Mouse (Mus musculus): ENCODE results near the gene Tmcc3. TPM values are rescaled to one million over a fixed set of nuclear protein-coding genes. Genes with fewer than 3 reads are reported as not detected.
A peak's percentile ranks its signal among the peaks of the same experiment; 100 is the strongest.

Gene Tmcc3
- polyA plus RNA-seq, 1 experiment from 2014 or later = 7.2 TPM

- no peaks in the 10 kb centered on the region for H3K9me3 ChIP-seq
- H3K27ac ChIP-seq = peak overlapping the region; percentile 17; the same call in 1 of the 2 replicates
- no peaks in the 10 kb centered on the region for H3K36me3 ChIP-seq
- peaks cover 7% of the 10 kb centered on the region; the same call in 1 of the 2 replicates for H3K4me1 ChIP-seq
- H3K9ac ChIP-seq = no peak overlapping the region
- H3K4me2 ChIP-seq (replicated peaks) = no peak overlapping the region
- no peaks in the 10 kb centered on the region for H3K27me3 ChIP-seq
- no peak overlapping the region for H3K4me3 ChIP-seq
- no peak for ATAC-seq (ENCODE audit: insufficient number of reproducible peaks, insufficient read depth, low FRiP score, low TSS enrichment)
- WGBS = 34% methylated on average over 7 of the region's 7 CpGs
Measured at GRCm38 (mm10) chr10:94565410-94566221, 253.9 kb downstream of the Tmcc3 start.

DNA sequence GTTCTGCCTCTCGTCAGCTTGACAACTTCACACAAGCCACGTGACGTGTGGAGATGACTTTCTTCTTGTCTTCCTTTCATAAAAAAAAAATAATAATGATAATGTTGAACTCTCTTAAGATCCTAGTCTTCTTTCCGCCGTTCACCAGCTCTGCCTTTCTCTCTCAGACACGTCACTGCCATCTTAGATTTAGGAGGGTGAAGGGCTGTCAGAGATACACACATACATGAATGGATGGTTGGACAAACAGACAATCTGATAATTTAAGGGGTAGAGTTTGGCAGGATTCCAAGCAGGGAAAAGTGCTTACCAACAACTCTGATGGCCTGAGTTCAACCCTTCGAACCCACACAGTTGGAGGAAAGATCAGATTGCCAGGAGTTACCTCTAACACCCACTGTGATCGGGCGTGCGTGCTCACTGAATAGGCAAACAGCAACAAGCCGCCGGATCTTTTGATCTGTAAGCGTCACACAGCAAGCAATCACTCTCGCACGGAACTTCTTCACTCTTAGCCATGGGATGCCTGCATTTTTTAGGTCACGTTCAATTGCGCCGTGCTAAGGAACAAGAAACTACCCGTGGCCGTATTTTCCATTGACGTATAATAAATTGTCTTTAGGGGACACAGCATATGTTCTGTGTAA is 254.6 kb downstream of the Tmcc3 start:
- Histone ChIP-seq H3K9ac (no peak overlapping the region), H3K4me2 (replicated peaks) (no peak overlapping the region), H3K4me3 (no peak overlapping the region), H3K36me3 (no peaks in the 10 kb centered on the region), H3K4me1 (peaks cover 7% of the 10 kb centered on the region; the same call in 1 of the 2 replicates), H3K27me3 (no peaks in the 10 kb centered on the region), H3K27ac (no peak overlapping the region), H3K9me3 (no peaks in the 10 kb centered on the region)
- no peak for ATAC-seq (ENCODE audit: insufficient number of reproducible peaks, insufficient read depth, low FRiP score, low TSS enrichment)
- 69% methylated on average over 21 of the region's 21 CpGs for WGBS

DNA sequence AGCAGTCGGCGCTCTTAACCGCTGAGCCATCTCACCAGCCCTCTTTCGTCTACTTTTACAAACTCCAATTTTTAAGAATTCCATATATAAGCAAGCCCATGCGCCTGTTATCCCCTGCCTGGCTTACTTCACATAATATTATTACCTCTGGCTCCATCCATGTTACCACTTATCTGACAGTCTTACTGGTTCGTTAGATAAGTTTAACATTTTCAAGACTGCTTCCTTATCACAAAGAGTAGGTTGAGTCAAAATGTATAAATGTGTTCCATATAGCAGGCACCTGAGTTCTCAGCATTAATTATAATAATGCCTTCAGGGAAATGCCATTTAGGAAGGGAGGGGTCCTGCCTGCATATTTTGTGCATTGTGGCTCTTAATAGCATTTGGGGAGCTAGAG is 255.5 kb downstream of the Tmcc3 start:
- ATAC-seq (ENCODE audit: insufficient number of reproducible peaks, insufficient read depth, low FRiP score, low TSS enrichment) = no peak
- WGBS = 91% methylated on average over 6 of the region's 6 CpGs

GRCm38 (mm10) chr10:94567915-94568314 is 256.2 kb downstream of the Tmcc3 start:
- Histone ChIP-seq H3K9ac (no peak overlapping the region), H3K4me2 (replicated peaks) (no peak overlapping the region), H3K27ac (no peak overlapping the region), H3K27me3 (no peaks in the 10 kb centered on the region), H3K9me3 (no peaks in the 10 kb centered on the region), H3K4me1 (peaks cover 7% of the 10 kb centered on the region; the same call in 1 of the 2 replicates), H3K4me3 (no peak overlapping the region), H3K36me3 (no peaks in the 10 kb centered on the region)
- WGBS = 73% methylated on average over 14 of the region's 14 CpGs
- ATAC-seq (ENCODE audit: insufficient number of reproducible peaks, insufficient read depth, low FRiP score, low TSS enrichment) = no peak

More for the DNA sequence above, 255.5 kb downstream of the Tmcc3 start:
- H3K27me3 ChIP-seq = no peaks in the 10 kb centered on the region
- H3K9ac ChIP-seq = no peak overlapping the region
- no peak overlapping the region for H3K27ac ChIP-seq
- H3K9me3 ChIP-seq = no peaks in the 10 kb centered on the region
- no peak overlapping the region for H3K4me3 ChIP-seq
- H3K4me2 ChIP-seq (replicated peaks) = no peak overlapping the region
- H3K36me3 ChIP-seq = no peaks in the 10 kb centered on the region
- H3K4me1 ChIP-seq = peaks cover 7% of the 10 kb centered on the region; the same call in 1 of the 2 replicates

- Histone ChIP-seq H3K27ac (no peak overlapping the region), H3K9ac (no peak overlapping the region), H3K4me2 (replicated peaks) (no peak overlapping the region), H3K9me3 (no peaks in the 10 kb centered on the region), H3K27me3 (no peaks in the 10 kb centered on the region), H3K36me3 (no peaks in the 10 kb centered on the region), H3K4me1 (peaks cover 7% of the 10 kb centered on the region; the same call in 1 of the 2 replicates), H3K4me3 (no peak overlapping the region)
- ATAC-seq (ENCODE audit: insufficient number of reproducible peaks, insufficient read depth, low FRiP score, low TSS enrichment) = no peak
- WGBS = 80% methylated on average over 7 of the region's 7 CpGs
Measured at GRCm38 (mm10) chr10:94568867-94569266, 257.1 kb downstream of the Tmcc3 start.

GRCm38 (mm10) chr10:94569731-94570130 is 258.0 kb downstream of the Tmcc3 start:
- H3K4me1 ChIP-seq = peaks cover 8% of the 10 kb centered on the region
- H3K4me3 ChIP-seq = no peak overlapping the region
- no peak overlapping the region for H3K27ac ChIP-seq
- no peaks in the 10 kb centered on the region for H3K9me3 ChIP-seq
- ATAC-seq (ENCODE audit: insufficient number of reproducible peaks, insufficient read depth, low FRiP score, low TSS enrichment) = no peak
- H3K4me2 ChIP-seq (replicated peaks) = no peak overlapping the region
- no peaks in the 10 kb centered on the region for H3K36me3 ChIP-seq
- 75% methylated on average over 7 of the region's 7 CpGs for whole genome bisulfite sequencing
- H3K27me3 ChIP-seq = no peaks in the 10 kb centered on the region
- H3K9ac ChIP-seq = no peak overlapping the region

DNA sequence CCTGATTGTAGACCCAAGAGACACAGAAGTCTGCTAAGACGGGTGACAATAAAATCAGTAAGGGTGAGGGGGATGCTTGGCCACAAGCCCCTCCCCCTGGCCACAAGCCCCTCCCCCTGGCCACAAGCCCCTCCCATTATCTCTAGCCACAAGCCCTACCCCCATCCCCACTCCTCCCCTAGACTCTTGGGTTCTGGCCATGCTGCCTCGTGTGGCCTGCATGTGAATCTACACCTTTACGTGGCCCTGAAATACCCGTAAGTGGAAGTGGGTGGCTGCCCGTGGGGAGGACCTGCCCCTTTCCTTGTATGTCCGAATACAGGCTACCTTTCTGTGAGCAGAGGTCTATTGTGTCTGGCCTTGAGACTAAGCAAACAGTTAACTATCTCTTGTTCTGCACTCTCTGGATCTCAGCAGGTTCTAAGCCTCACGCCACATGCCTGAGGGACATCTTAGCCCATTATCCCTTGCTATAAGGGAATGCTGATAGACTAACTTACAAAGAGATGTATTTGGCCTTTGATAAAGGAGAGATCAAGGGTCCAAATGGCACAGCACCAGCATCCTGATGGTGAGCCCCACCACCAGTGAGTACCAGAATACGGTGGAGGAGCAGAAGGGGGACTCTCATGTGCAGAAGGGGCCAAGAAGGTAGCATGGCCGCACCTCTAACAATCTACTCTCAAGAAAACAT is 260.3 kb downstream of the Tmcc3 start:
- 88% methylated on average over 9 of the region's 9 CpGs for WGBS
- H3K27ac ChIP-seq = no peak overlapping the region
- H3K4me1 ChIP-seq = peaks cover 19% of the 10 kb centered on the region
- H3K9me3 ChIP-seq = no peaks in the 10 kb centered on the region
- no peaks in the 10 kb centered on the region for H3K27me3 ChIP-seq
- no peak overlapping the region for H3K4me3 ChIP-seq
- H3K36me3 ChIP-seq = no peaks in the 10 kb centered on the region
- no peak for ATAC-seq (ENCODE audit: insufficient number of reproducible peaks, insufficient read depth, low FRiP score, low TSS enrichment)
- no peak overlapping the region for H3K4me2 ChIP-seq (replicated peaks)
- H3K9ac ChIP-seq = no peak overlapping the region

- Histone ChIP-seq H3K4me1 (peaks cover 19% of the 10 kb centered on the region), H3K9me3 (no peaks in the 10 kb centered on the region), H3K9ac (no peak overlapping the region), H3K4me3 (no peak overlapping the region), H3K4me2 (replicated peaks) (no peak overlapping the region), H3K36me3 (no peaks in the 10 kb centered on the region), H3K27me3 (no peaks in the 10 kb centered on the region), H3K27ac (no peak overlapping the region)
- ATAC-seq (ENCODE audit: insufficient number of reproducible peaks, insufficient read depth, low FRiP score, low TSS enrichment) = no peak
- WGBS = 60% methylated on average over 12 of the region's 12 CpGs
Measured at GRCm38 (mm10) chr10:94572772-94573171, 261.0 kb downstream of the Tmcc3 start.

- Histone ChIP-seq H3K27me3 (no peaks in the 10 kb centered on the region), H3K27ac (no peak overlapping the region), H3K36me3 (no peaks in the 10 kb centered on the region), H3K4me2 (replicated peaks) (no peak overlapping the region), H3K4me1 (peaks cover 19% of the 10 kb centered on the region), H3K4me3 (no peak overlapping the region), H3K9me3 (no peaks in the 10 kb centered on the region), H3K9ac (no peak overlapping the region)
- WGBS = 81% methylated on average over 13 of the region's 13 CpGs
- ATAC-seq (ENCODE audit: insufficient number of reproducible peaks, insufficient read depth, low FRiP score, low TSS enrichment) = no peak
Measured at GRCm38 (mm10) chr10:94574451-94575333, 262.9 kb downstream of the Tmcc3 start.

GRCm38 (mm10) chr10:94575958-94576357 is 264.2 kb downstream of the Tmcc3 start:
- 58% methylated on average over 8 of the region's 8 CpGs for WGBS
- H3K9ac ChIP-seq = no peak overlapping the region
- H3K4me2 ChIP-seq (replicated peaks) = no peak overlapping the region
- no peaks in the 10 kb centered on the region for H3K36me3 ChIP-seq
- ATAC-seq (ENCODE audit: insufficient number of reproducible peaks, insufficient read depth, low FRiP score, low TSS enrichment) = no peak
- H3K4me1 ChIP-seq = peaks cover 19% of the 10 kb centered on the region
- H3K4me3 ChIP-seq = no peak overlapping the region
- no peak overlapping the region for H3K27ac ChIP-seq
- no peaks in the 10 kb centered on the region for H3K9me3 ChIP-seq
- no peaks in the 10 kb centered on the region for H3K27me3 ChIP-seq

DNA sequence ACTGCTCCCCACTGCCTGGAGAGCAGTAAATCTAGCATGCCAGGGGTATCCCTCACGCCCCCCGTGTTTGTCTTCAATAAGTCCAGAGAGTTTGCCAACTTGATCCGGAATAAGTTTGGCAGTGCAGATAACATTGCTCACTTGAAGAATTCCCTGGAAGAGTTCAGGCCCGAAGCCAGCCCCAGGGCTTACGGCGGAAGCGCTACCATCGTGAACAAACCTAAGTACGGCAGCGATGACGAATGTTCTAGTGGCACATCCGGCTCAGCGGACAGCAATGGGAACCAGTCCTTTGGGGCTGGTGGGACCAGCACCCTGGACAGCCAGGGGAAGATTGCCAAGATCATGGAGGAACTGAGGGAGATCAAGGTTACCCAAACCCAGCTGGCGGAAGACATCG is 267.1 kb downstream of the Tmcc3 start:
- 92% methylated on average over 15 of the region's 15 CpGs for whole genome bisulfite sequencing
- Histone ChIP-seq H3K9ac (no peak overlapping the region), H3K27me3 (no peaks in the 10 kb centered on the region), H3K9me3 (no peaks in the 10 kb centered on the region), H3K36me3 (no peaks in the 10 kb centered on the region), H3K4me3 (no peak overlapping the region), H3K27ac (no peak overlapping the region), H3K4me2 (replicated peaks) (no peak overlapping the region), H3K4me1 (peaks cover 19% of the 10 kb centered on the region)
- ATAC-seq (ENCODE audit: insufficient number of reproducible peaks, insufficient read depth, low FRiP score, low TSS enrichment) = no peak
